Mouse (Mus musculus) kidney, adult 2 months (tissue): ENCODE measurements at regions not wholly inside any gene's neighbourhood (a gene's known extent, or its start where the extent isn't known, plus 50 kb on each side); places are given as distances from the start of the nearest gene placed in this dataset.
A peak's percentile ranks its signal among the peaks of the same experiment; 100 is the strongest.

Experiments
- DNase-seq: peaks from one replicate; pipeline ENCODE4 v3.0.0; 2021
- H3K27ac ChIP-seq: fragments of 200-500 bp; 2 replicates; pipeline ENCODE4 v1.5.1; 2012; ENCODE audit warnings: low read depth, low read length, control low read depth, inconsistent platforms; ENCODE audit not compliant: insufficient read depth
- H3K27me3 ChIP-seq: fragments of 200-500 bp; replicated peaks from 2 replicates; pipeline ENCODE4 v1.6.1; 2012; ENCODE audit warnings: mild to moderate bottlenecking, moderate library complexity, low read length, inconsistent platforms; ENCODE audit not compliant: control insufficient read depth, insufficient read depth
- H3K36me3 ChIP-seq: fragments of 200-500 bp; 2 replicates; pipeline ENCODE4 v1.6.1; 2012; ENCODE audit warnings: mild to moderate bottlenecking, moderate library complexity, low read length, inconsistent platforms; ENCODE audit not compliant: control insufficient read depth, insufficient read depth
- H3K4me1 ChIP-seq: fragments of 200-500 bp; 2 replicates; pipeline ENCODE4 v1.6.1; 2011; ENCODE audit warnings: low read length; ENCODE audit not compliant: control insufficient read depth, insufficient read depth
- H3K4me3 ChIP-seq: fragments of 200-500 bp; 2 replicates; pipeline ENCODE4 v1.5.1; 2011; ENCODE audit warnings: mild to moderate bottlenecking, low read depth, low read length, control low read depth; ENCODE audit not compliant: insufficient read depth
- CTCF ChIP-seq: fragments of 200-500 bp; conservative IDR thresholded peaks from 2 replicates; pipeline ENCODE4 v1.5.1; 2011; ENCODE audit warnings: low read depth, mild to moderate bottlenecking, control low read depth, low read length, moderate library complexity, mixed read lengths; ENCODE audit not compliant: insufficient read depth, insufficient read length
- POLR2A ChIP-seq: fragments of 200-500 bp; IDR thresholded peaks from one replicate; pipeline ENCODE4 v1.6.1; 2011; ENCODE audit warnings: low read depth, low read length, control low read depth
- WGBS: fragments of 180-500 bp; shearing (Covaris S2); methylation state at CpG from one replicate; pipeline ENCODE4 v1.1.7; 2018; 5-methylcytosine and 5-hydroxymethylcytosine counted together

- Histone ChIP-seq H3K27me3 (no peaks in the 10 kb centered on the region), H3K4me1 (no peaks in the 10 kb centered on the region), H3K27ac (no peak overlapping the region), H3K36me3 (no peaks in the 10 kb centered on the region), H3K4me3 (no peak overlapping the region)
- TF ChIP-seq CTCF = no peak
- DNase-seq = no peak
- WGBS = 60% methylated on average over 6 of the region's 6 CpGs
Observed at GRCm38 (mm10) chr2:138072165-138072728, 184.1 kb upstream of the Btbd3 start.

GRCm38 (mm10) chr2:138053081-138053480 is 203.3 kb upstream of the Btbd3 start:
- Histone ChIP-seq H3K27me3 (no peaks in the 10 kb centered on the region), H3K4me3 (no peak overlapping the region), H3K4me1 (no peaks in the 10 kb centered on the region), H3K27ac (no peak overlapping the region), H3K36me3 (no peaks in the 10 kb centered on the region)
- TF ChIP-seq CTCF (no peak), POLR2A (no peak)
- no peak for DNase-seq
- WGBS = 65% methylated on average over 4 of the region's 4 CpGs

GRCm38 (mm10) chr2:138048341-138048740 is 208.0 kb upstream of the Btbd3 start:
- H3K27ac ChIP-seq = no peak overlapping the region
- peak; percentile 34 for DNase-seq
- no peaks in the 10 kb centered on the region; the same call in 1 of the 2 replicates for H3K27me3 ChIP-seq
- H3K36me3 ChIP-seq = no peaks in the 10 kb centered on the region
- no peak overlapping the region for H3K4me3 ChIP-seq
- H3K4me1 ChIP-seq = no peaks in the 10 kb centered on the region
- no peak for TF ChIP-seq POLR2A
- no peak for TF ChIP-seq CTCF
- WGBS = 48% methylated on average over 5 of the region's 5 CpGs

- Histone ChIP-seq H3K4me3 (no peak overlapping the region), H3K27me3 (no peaks in the 10 kb centered on the region; the same call in 1 of the 2 replicates), H3K4me1 (no peaks in the 10 kb centered on the region), H3K27ac (no peak overlapping the region), H3K36me3 (no peaks in the 10 kb centered on the region)
- TF ChIP-seq CTCF (no peak), POLR2A (no peak)
- no peak for DNase-seq
- 36% methylated on average over 11 of the region's 11 CpGs for WGBS
Observed at GRCm38 (mm10) chr2:138047781-138048201, 208.6 kb upstream of the Btbd3 start.

- Histone ChIP-seq H3K36me3 (no peaks in the 10 kb centered on the region), H3K27me3 (no peaks in the 10 kb centered on the region; the same call in 1 of the 2 replicates), H3K4me1 (no peaks in the 10 kb centered on the region), H3K4me3 (no peak overlapping the region), H3K27ac (no peak overlapping the region)
- no peak for DNase-seq
- TF ChIP-seq CTCF (no peak), POLR2A (no peak)
- WGBS = 74% methylated on average over 10 of the region's 10 CpGs
Observed at GRCm38 (mm10) chr2:138047361-138047760, 209.0 kb upstream of the Btbd3 start.

- TF ChIP-seq CTCF = no peak
- TF ChIP-seq POLR2A = no peak
- 93% methylated on average over 3 of the region's 3 CpGs for WGBS
- DNase-seq = no peak
- H3K27me3 ChIP-seq = no peaks in the 10 kb centered on the region; the same call in 1 of the 2 replicates
- H3K27ac ChIP-seq = no peak overlapping the region
- H3K4me3 ChIP-seq = no peak overlapping the region
- no peaks in the 10 kb centered on the region for H3K4me1 ChIP-seq
- H3K36me3 ChIP-seq = no peaks in the 10 kb centered on the region
Observed at GRCm38 (mm10) chr2:138046918-138047317, 209.4 kb upstream of the Btbd3 start.

- TF ChIP-seq CTCF (no peak), POLR2A (no peak)
- 35% methylated on average over 5 of the region's 5 CpGs for WGBS
- Histone ChIP-seq H3K27me3 (no peaks in the 10 kb centered on the region; the same call in 1 of the 2 replicates), H3K27ac (no peak overlapping the region), H3K4me1 (no peaks in the 10 kb centered on the region), H3K4me3 (no peak overlapping the region), H3K36me3 (no peaks in the 10 kb centered on the region)
- no peak for DNase-seq
Observed at GRCm38 (mm10) chr2:138045933-138046642, 210.3 kb upstream of the Btbd3 start.
